Mouse (Mus musculus) MN1 (cell line): ENCODE measurements around the gene D330045A20Rik.
"Not testable (repeated sequence)": the region's sequence is repeated elsewhere in the genome, so short reads cannot be mapped to it uniquely, and the experiment has no call there.

Experiments used
- DNase-seq: peaks from one replicate; pipeline ENCODE4 v3.0.0-alpha.2; 2016; ENCODE audit warnings: low spot score

Gene D330045A20Rik

DNA sequence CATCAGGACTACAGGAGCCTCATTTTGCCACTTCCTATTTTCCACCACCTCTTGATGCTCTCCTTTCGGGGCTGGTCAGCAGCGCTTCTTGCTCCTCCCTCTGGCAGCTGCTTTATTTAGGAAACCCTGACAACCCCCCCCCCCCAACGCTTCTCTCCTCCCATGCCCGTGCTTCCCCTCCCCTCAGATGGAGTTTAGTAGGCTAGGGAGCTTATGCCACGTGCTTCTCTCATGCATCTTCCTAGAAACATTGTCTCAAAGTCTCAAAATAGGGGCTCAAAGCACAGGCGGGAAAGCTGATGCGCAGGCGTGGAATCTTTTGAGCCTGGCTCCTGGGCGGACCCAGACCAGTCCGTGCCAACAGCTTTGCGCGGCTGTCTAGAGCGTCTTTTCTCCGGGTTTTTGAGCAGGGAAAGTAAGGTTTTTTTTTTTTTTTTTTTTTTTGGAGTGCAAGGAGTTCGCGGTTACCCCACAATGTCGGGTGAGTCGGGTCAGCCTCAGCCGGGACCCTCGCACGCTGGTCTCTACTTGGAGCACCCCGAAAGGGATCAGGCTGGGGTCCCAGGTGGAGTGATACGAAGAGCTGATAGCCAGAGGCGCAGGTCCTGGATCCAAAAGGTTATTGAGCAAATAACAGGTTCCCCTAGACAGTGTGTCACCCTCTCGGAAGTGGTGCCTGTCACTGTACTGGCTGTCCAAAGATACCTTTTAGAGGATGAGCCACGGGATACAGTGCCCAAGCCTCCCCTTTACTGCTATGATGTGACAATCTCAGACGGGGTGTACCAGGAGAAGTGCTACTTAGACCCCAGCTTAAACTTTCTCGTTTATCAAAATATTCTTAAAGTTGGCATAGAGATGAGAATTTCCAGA, at the start of gene D330045A20Rik:
Gene D330045A20Rik (plus strand): TSS at position 346 of the 873 bp plus-strand sequence.
- peak; percentile 32 for DNase-seq

DNA sequence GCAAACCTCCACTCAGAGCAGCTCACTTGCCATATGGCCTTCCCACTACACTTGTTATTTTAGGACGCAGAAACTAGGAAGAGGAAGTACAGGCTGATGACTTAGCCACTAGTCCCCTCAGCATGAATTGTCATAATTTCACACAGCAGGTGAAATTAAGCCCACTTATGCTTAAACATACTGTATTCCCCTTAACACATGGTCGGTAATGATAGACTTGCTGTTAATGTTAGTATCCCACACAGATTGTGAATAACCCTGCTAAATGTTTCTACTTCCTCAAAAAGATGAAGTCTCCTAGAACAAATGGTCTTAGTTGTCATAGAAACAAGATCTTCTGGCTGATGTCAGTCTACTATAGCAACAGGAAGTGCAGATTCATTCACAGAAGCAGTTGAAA, 47.6 kb upstream of the D330045A20Rik start:
- DNase-seq, result no peak

DNA sequence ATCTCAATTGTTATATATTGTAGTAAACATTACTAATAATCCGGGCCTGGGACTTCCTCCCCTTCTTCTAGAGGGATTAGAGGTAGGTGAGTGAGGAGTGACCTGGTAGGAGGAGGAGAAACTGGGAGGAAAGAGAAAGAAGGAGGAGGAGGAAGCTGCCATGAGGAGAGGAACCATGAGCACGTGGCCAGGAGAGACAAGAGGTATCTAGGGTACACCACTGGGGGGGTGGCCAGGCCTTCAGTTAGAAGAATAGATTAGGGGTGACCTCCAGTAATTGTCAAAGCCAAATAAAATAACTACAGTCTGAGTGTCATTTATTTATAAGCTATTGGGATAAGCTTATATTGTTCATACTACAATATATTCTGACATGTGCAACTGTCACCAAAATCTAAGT, 45.0 kb upstream of the D330045A20Rik start:
- DNase-seq, result no peak

- not testable (repeated sequence) for DNase-seq
Measured at GRCm38 (mm10) chrX:139441057-139441456, 39.1 kb upstream of the D330045A20Rik start.

GRCm38 (mm10) chrX:139456812-139457211, 23.4 kb upstream of the D330045A20Rik start:
- no peak for DNase-seq

DNA sequence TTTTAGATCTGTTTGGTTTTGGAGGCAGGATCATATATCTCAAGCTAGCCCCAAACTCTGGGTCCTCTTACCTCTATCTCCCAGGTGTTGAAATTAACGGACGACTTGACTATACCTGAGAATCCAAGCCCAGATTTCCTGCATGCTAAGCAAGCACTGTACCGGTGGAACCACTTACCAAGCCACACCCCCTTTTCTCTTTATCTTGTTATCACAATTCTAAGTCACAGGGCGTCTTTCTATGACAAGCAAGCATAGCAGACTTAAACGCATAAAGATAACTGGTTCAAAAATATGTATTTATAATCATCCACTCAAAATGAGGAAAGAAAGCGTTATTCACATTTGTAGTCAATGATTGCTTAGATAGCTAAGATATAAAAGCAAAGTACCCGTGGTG, 1.9 kb downstream of the D330045A20Rik start:
- no peak for DNase-seq

DNA sequence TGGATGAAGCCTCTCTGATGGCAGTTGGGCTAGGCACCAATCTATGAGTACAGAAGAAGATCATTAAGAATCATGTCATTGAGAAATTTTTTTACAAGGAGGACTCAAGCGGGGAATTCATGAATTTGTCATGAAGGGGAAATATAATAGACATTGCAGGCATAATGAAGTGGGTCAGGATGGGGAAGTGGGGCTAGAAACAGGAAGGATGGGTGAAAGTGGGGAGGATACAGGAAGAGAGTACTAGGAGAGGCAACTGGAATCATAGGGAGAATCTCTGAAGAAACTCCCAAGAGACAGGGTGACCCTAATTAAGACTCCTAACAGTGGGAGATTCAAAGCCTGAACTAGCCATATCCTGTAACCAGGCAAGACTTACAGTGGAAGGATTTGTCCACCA, 4.8 kb downstream of the D330045A20Rik start:
- no peak for DNase-seq

DNA sequence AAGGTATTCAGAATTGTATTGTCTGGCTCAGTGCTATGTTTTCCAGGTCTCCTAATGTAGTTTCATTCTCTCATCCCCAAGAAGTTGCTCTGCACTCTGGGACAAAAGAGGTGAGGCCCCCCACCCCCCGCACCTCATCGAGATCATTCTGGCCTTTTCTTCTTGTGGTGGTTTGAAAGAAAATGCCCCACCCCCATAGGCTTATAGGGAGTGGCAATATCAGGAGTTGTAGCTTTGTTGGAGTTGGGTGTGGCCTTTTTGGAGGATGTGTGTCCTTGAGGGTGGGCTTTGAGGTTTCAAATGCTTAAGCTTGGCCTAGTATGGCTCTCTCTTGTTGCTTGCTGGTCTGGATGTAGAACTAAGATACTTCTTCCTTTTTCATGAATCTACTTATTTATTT, 36.0 kb downstream of the D330045A20Rik start:
- no peak for DNase-seq

DNA sequence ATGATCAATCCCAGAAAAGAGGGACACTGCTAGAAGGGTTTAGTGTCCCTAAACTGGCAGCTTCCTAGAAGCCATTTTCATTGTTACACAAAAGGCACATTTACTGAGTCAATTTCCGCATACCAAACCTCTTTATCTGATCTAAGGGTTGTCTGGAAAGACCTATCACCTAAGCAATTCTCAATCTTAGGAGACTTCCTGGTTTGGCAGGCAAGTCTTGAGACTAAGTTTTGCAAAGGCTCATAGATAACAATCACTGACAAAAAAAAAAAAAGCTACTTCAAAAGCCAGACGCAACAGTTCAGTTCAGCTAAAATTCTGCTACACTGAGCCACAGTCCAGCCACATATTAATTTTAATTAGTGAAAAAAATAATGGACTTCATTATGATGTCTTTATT, 39.1 kb downstream of the D330045A20Rik start:
- DNase-seq, result no peak

DNA sequence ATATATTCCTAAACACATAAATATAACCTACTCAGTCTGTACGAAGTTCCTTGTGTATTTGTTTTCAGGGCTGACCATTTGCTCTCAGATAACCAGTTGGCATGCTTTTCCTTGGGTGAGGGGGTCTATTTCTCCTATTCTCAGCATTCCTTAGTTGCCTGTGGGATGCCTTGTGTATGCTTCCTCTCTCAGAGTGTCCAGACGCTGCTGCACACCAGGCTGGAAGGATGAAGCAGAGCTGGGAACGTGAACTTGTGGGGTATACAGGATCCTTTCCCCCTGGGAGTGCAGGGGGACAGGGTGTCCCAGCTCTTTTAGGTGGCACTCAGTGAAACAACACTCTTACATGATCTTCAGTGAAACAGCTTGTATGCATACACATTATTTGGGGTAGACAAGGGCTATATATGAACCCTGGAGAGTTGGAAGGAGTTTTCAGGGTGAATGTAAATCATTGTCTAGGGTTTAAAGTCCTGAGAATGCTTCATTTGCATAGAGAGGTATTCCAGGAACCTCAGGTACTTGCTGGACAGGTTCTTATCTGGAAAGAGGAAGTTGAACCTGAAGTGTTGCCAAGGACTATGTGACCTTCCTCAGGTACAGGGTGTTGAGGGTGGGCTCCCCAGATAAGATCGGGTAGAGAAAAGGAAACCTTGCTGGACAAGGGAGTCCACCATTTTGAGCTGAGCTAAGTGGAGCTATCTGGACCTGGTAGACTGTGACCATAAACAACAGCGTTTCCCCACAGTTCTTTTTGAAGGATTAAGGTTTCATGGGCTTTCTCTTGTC, 44.3 kb downstream of the D330045A20Rik start:
- no peak for DNase-seq

- DNase-seq, result no peak
Measured at GRCm38 (mm10) chrX:139525724-139526123, 45.6 kb downstream of the D330045A20Rik start.

- no peak for DNase-seq
Measured at GRCm38 (mm10) chrX:139526984-139527383, 46.8 kb downstream of the D330045A20Rik start.

DNA sequence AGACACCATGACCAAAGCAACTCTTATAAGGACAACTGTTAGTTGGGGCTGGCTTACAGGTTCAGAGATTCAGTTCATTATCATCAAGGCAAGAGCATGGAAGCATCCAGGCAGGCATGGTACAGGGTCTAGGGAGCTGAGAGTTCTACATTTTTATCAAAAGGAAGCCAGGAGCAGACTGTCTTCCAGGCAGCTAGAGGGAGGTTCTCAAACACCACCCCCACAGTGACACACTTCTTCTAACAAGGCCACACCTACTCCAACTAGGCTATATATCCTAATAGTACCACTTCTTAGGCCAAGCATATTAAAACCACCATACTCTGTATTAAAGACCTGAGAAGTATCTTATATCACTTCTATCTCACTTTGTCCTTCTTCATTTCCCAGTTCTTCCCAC, 49.5 kb downstream of the D330045A20Rik start:
- DNase-seq, result no peak

- DNase-seq, result no peak
Measured at GRCm38 (mm10) chrX:139532293-139532692, 52.1 kb downstream of the D330045A20Rik start.

GRCm38 (mm10) chrX:139537641-139538397, 57.7 kb downstream of the D330045A20Rik start:
- no peak for DNase-seq

DNA sequence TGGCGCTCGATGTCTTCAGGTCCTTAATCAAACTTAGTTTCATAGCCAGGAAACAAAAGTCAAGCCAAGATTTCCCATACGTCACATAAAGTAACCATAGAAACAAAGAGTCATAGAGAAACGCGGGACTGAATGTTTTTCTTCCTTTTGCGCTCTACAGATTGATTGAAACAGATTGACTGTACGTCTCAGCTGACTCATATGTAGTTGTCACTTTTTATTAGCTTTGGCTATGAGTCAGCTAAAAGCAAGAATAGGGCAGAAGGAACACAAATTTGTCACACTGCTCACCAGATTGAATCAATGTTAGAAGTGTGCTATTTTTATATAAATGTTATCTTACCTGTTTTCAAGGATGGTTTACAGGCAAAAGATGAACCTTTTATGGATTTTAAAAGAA, 63.6 kb downstream of the D330045A20Rik start:
- DNase-seq, result peak; percentile 5

- no peak for DNase-seq
Measured at GRCm38 (mm10) chrX:139550456-139550855, 70.3 kb downstream of the D330045A20Rik start.

- DNase-seq, result no peak
Measured at GRCm38 (mm10) chrX:139552090-139552489, 71.9 kb downstream of the D330045A20Rik start.

GRCm38 (mm10) chrX:139562255-139562924, 82.2 kb downstream of the D330045A20Rik start:
- DNase-seq, result no peak

DNA sequence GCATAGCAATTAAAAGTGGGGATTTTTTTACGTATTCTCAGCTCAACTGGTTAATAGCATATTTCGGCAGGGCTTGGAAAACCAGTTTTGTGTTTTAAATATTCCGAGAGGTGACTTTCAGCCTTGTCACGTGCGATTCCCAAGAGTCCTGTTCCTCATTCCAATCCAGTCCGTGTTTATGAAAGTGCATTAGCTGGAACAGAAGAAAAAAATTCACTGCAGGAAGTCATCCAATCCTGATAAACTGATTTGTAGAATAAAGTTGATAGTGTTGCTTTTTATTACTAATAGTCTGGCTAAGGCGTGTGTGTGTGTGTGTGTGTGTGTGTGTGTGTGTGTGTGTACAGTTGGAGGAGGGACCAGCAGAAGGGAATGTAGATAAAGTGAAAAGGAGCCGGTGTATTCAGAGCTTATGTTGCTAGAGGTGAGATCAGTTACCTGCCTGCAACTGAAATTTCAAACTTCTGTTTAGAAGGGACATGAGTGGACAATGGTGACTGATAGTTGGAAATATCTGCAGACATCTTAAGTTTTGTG, 82.8 kb downstream of the D330045A20Rik start, which contains the start of gene Rnf128:
Gene Rnf128 (plus strand): TSS at position 392 of the 537 bp plus-strand sequence.
- no peak for DNase-seq

- DNase-seq, result no peak
Measured at GRCm38 (mm10) chrX:139570054-139570453, 89.9 kb downstream of the D330045A20Rik start.
